Mouse (Mus musculus) heart, embryonic 15.5 days (tissue): Measurements from ENCODE around the gene Lfng. TPM values are rescaled to one million over a fixed set of nuclear protein-coding genes. Genes with fewer than 3 reads are reported as not detected.

Source experiments
- ATAC-seq: fragments of 200-750 bp; cut with Nextera tagmentation; replicated peaks from 2 replicates; pipeline ENCODE4 v1.8.0; 2017; ENCODE audit warnings: low read depth, moderate TSS enrichment; ENCODE audit not compliant: insufficient number of reproducible peaks, insufficient read depth, low FRiP score
- H3K27ac ChIP-seq: fragments of 300-500 bp; sonication (generic); 2 replicates; pipeline ENCODE4 v1.5.1; 2015; ENCODE audit warnings: mild to moderate bottlenecking, inconsistent platforms
- H3K27me3 ChIP-seq: fragments of 300-500 bp; sonication (generic); 2 replicates; pipeline ENCODE4 v1.6.1; 2015; ENCODE audit warnings: inconsistent platforms
- H3K36me3 ChIP-seq: fragments of 300-500 bp; sonication (generic); 2 replicates; pipeline ENCODE4 v1.6.1; 2015; ENCODE audit warnings: mild to moderate bottlenecking, inconsistent platforms
- H3K4me1 ChIP-seq: fragments of 300-500 bp; sonication (generic); replicated peaks from 2 replicates; pipeline ENCODE4 v1.6.1; 2015; ENCODE audit warnings: inconsistent platforms
- H3K4me2 ChIP-seq: fragments of 300-500 bp; sonication (generic); 2 replicates; pipeline ENCODE4 v1.6.1; 2015; ENCODE audit warnings: inconsistent platforms, mild to moderate bottlenecking, moderate library complexity
- H3K4me3 ChIP-seq: fragments of 300-500 bp; sonication (generic); 2 replicates; pipeline ENCODE4 v1.5.1; 2015; ENCODE audit warnings: mild to moderate bottlenecking, inconsistent platforms
- H3K9ac ChIP-seq: fragments of 300-500 bp; sonication (generic); 2 replicates; pipeline ENCODE4 v1.6.1; 2015; ENCODE audit warnings: mild to moderate bottlenecking, inconsistent platforms
- H3K9me3 ChIP-seq: fragments of 300-500 bp; sonication (generic); replicated peaks from 2 replicates; pipeline ENCODE4 v1.6.1; 2016; ENCODE audit warnings: inconsistent platforms
- WGBS: fragments of 180-500 bp; shearing (Covaris S2); methylation state at CpG from one replicate; pipeline ENCODE4 v1.1.7; 2015; ENCODE audit warnings: mixed read lengths; 5-methylcytosine and 5-hydroxymethylcytosine counted together
- polyA plus RNA-seq: library from polyadenylated mRNA; unstranded; fragments of >200 nt; fragmentation: Nextera tagmentation; extraction: Ambion mirVana; gene quantifications from 2 replicates; pipeline ENCODE4 v1.2.1, GENCODE M21; 2015

The Lfng gene
- polyA plus RNA-seq, 1 experiment from 2014 or later: 5.0 TPM

- Histone ChIP-seq H3K4me2 (no peak overlapping the region), H3K27ac (no peak overlapping the region), H3K4me3 (no peak overlapping the region), H3K4me1 (peaks cover 4% of the 10 kb centered on the region), H3K9ac (no peak overlapping the region), H3K36me3 (peaks cover 71% of the 10 kb centered on the region), H3K9me3 (no peaks in the 10 kb centered on the region), H3K27me3 (no peaks in the 10 kb centered on the region)
- ATAC-seq: no peak
- WGBS: 89% methylated on average over 7 of the region's 7 CpGs
Measured at GRCm38 (mm10) chr5:140633432-140633831, 26.3 kb downstream of the Lfng start.

GRCm38 (mm10) chr5:140634798-140635722 is 27.9 kb downstream of the Lfng start:
- no peak overlapping the region for H3K4me2 ChIP-seq
- no peak overlapping the region for H3K4me3 ChIP-seq
- no peak overlapping the region for H3K9ac ChIP-seq
- peaks cover 13% of the 10 kb centered on the region for H3K4me1 ChIP-seq
- no peaks in the 10 kb centered on the region for H3K27me3 ChIP-seq
- no peaks in the 10 kb centered on the region for H3K9me3 ChIP-seq
- no peak for ATAC-seq
- WGBS: 92% methylated on average over 26 of the region's 26 CpGs
- no peak overlapping the region for H3K27ac ChIP-seq
- H3K36me3 ChIP-seq: peaks cover 54% of the 10 kb centered on the region

- peaks cover 45% of the 10 kb centered on the region for H3K36me3 ChIP-seq
- H3K27me3 ChIP-seq: no peaks in the 10 kb centered on the region
- H3K9me3 ChIP-seq: no peaks in the 10 kb centered on the region
- 80% methylated on average over 7 of the region's 7 CpGs for WGBS
- H3K4me2 ChIP-seq: no peak overlapping the region
- H3K9ac ChIP-seq: no peak overlapping the region
- no peak overlapping the region for H3K27ac ChIP-seq
- H3K4me3 ChIP-seq: no peak overlapping the region
- H3K4me1 ChIP-seq: peaks cover 26% of the 10 kb centered on the region
- no peak for ATAC-seq
Measured at GRCm38 (mm10) chr5:140636316-140637057, 29.4 kb downstream of the Lfng start.

GRCm38 (mm10) chr5:140637058-140637410 is 29.9 kb downstream of the Lfng start:
- H3K9me3 ChIP-seq: no peaks in the 10 kb centered on the region
- 0 out of 2 replicates have a peak overlapping the region, but pooled peaks have one; percentile 46 for H3K27ac ChIP-seq
- peaks cover 32% of the 10 kb centered on the region for H3K4me1 ChIP-seq
- peaks cover 39% of the 10 kb centered on the region for H3K36me3 ChIP-seq
- no peak overlapping the region for H3K9ac ChIP-seq
- H3K4me2 ChIP-seq: no peak overlapping the region
- no peaks in the 10 kb centered on the region for H3K27me3 ChIP-seq
- no peak overlapping the region for H3K4me3 ChIP-seq
- ATAC-seq: no peak
- WGBS: 91% methylated on average over 6 of the region's 6 CpGs

GRCm38 (mm10) chr5:140637989-140638388 is 30.9 kb downstream of the Lfng start:
- Histone ChIP-seq H3K36me3 (peaks cover 30% of the 10 kb centered on the region), H3K4me1 (peaks cover 40% of the 10 kb centered on the region), H3K9ac (no peak overlapping the region), H3K9me3 (no peaks in the 10 kb centered on the region), H3K4me2 (no peak overlapping the region), H3K27me3 (no peaks in the 10 kb centered on the region), H3K27ac (no peak overlapping the region), H3K4me3 (no peak overlapping the region)
- ATAC-seq: no peak
- WGBS: 90% methylated on average over 3 of the region's 3 CpGs

- Histone ChIP-seq H3K36me3 (peaks cover 25% of the 10 kb centered on the region), H3K4me1 (peaks cover 44% of the 10 kb centered on the region), H3K27ac (no peak overlapping the region), H3K27me3 (no peaks in the 10 kb centered on the region), H3K9ac (no peak overlapping the region), H3K4me3 (no peak overlapping the region), H3K9me3 (no peaks in the 10 kb centered on the region), H3K4me2 (no peak overlapping the region)
- no peak for ATAC-seq
- 92% methylated on average over 6 of the region's 6 CpGs for WGBS
Measured at GRCm38 (mm10) chr5:140638484-140638883, 31.4 kb downstream of the Lfng start.

- H3K9me3 ChIP-seq: no peaks in the 10 kb centered on the region
- no peak overlapping the region for H3K4me3 ChIP-seq
- H3K4me1 ChIP-seq: peaks cover 50% of the 10 kb centered on the region
- H3K4me2 ChIP-seq: no peak overlapping the region
- no peak overlapping the region for H3K9ac ChIP-seq
- no peak overlapping the region for H3K27ac ChIP-seq
- no peaks in the 10 kb centered on the region for H3K27me3 ChIP-seq
- ATAC-seq: no peak
- WGBS: 87% methylated on average over 4 of the region's 4 CpGs
- peaks cover 19% of the 10 kb centered on the region for H3K36me3 ChIP-seq
Measured at GRCm38 (mm10) chr5:140639312-140639711, 32.2 kb downstream of the Lfng start.

- H3K4me2 ChIP-seq: no peak overlapping the region
- peaks cover 14% of the 10 kb centered on the region for H3K36me3 ChIP-seq
- H3K27me3 ChIP-seq: no peaks in the 10 kb centered on the region
- no peak for ATAC-seq
- H3K4me3 ChIP-seq: no peak overlapping the region
- 70% methylated on average over 14 of the region's 14 CpGs for WGBS
- H3K27ac ChIP-seq: no peak overlapping the region
- H3K9me3 ChIP-seq: no peaks in the 10 kb centered on the region
- H3K9ac ChIP-seq: no peak overlapping the region
- peaks cover 55% of the 10 kb centered on the region for H3K4me1 ChIP-seq
Measured at GRCm38 (mm10) chr5:140639871-140640270, 32.8 kb downstream of the Lfng start.

GRCm38 (mm10) chr5:140640812-140641211 is 33.7 kb downstream of the Lfng start:
- Histone ChIP-seq H3K27ac (peak overlapping the region; percentile 70; the same call in 1 of the 2 replicates), H3K9ac (no peak overlapping the region), H3K27me3 (no peaks in the 10 kb centered on the region), H3K4me2 (no peak overlapping the region), H3K4me3 (no peak overlapping the region), H3K36me3 (peaks cover 5% of the 10 kb centered on the region), H3K9me3 (no peaks in the 10 kb centered on the region), H3K4me1 (peaks cover 65% of the 10 kb centered on the region)
- ATAC-seq: no peak
- 67% methylated on average over 2 of the region's 2 CpGs for WGBS

- Histone ChIP-seq H3K4me2 (no peak overlapping the region), H3K27ac (peak overlapping the region; percentile 70), H3K4me1 (peaks cover 70% of the 10 kb centered on the region), H3K36me3 (no peaks in the 10 kb centered on the region; the same call in 1 of the 2 replicates), H3K27me3 (no peaks in the 10 kb centered on the region), H3K4me3 (no peak overlapping the region), H3K9me3 (no peaks in the 10 kb centered on the region), H3K9ac (0 out of 2 replicates have a peak overlapping the region, but pooled peaks have one; percentile 13)
- 38% methylated on average over 10 of the region's 10 CpGs for WGBS
- ATAC-seq: peak; percentile 34
Measured at GRCm38 (mm10) chr5:140641254-140641928, 34.3 kb downstream of the Lfng start.

- no peak for ATAC-seq
- Histone ChIP-seq H3K27ac (peak overlapping the region; percentile 70), H3K9ac (0 out of 2 replicates have a peak overlapping the region, but pooled peaks have one; percentile 13), H3K4me3 (no peak overlapping the region), H3K36me3 (no peaks in the 10 kb centered on the region), H3K4me1 (peaks cover 74% of the 10 kb centered on the region), H3K9me3 (no peaks in the 10 kb centered on the region), H3K4me2 (no peak overlapping the region), H3K27me3 (no peaks in the 10 kb centered on the region)
- 45% methylated on average over 3 of the region's 3 CpGs for whole genome bisulfite sequencing
Measured at GRCm38 (mm10) chr5:140642076-140642475, 35.0 kb downstream of the Lfng start.
